Mouse (Mus musculus): ENCODE results near the gene Stx17. TPM values are rescaled to one million over a fixed set of nuclear protein-coding genes. Genes with fewer than 3 reads are reported as not detected.

Stx17 gene
- total RNA-seq, 1 experiment, result 3.9 TPM

DNA sequence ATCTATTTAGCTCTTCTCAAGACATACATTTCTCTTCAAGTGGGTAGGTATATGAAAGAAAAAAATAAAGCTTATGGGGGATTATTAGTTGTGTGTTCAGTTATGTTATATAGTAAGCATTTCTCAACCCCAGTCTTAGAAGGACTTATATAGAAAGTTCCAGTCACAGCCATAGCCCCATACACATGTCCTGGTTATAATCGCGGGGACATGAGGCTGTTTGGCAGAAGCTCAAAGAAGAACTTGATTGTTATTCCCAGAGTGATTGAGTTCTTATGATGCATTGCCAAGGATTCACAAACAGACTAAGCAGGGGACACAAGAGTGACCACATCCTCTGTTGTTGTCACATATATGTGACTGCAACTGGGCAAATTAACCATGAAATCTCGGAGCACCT, 51.0 kb downstream of the Stx17 start:
- DNase-seq (ENCODE audit: low read depth, low spot score), result no peak
- H3K4me3 ChIP-seq (ENCODE audit: insufficient read depth in 1 of 2, low read depth in 1 of 2, low read length in 2 of 2, poor library complexity in 1 of 2, severe bottlenecking in 1 of 2), result no peak overlapping the region
- H3K27ac ChIP-seq (ENCODE audit: insufficient read depth, low read depth, low read length, poor library complexity, severe bottlenecking), result no peak overlapping the region
- H3K9me3 ChIP-seq (ENCODE audit: control insufficient read depth, insufficient read depth, low read depth, low read length), result no peaks in the 10 kb centered on the region
- no peak overlapping the region for H3K9ac ChIP-seq (ENCODE audit: insufficient read depth, low read depth, low read length, poor library complexity, severe bottlenecking)
- in situ Hi-C loops (cut with MboI; ENCODE audit: low sequenced_read_pairs in 2 of 2, unreplicated experiment in 2 of 2), result no loop called here
- H3K4me1 ChIP-seq (ENCODE audit: control insufficient read depth in 2 of 2, insufficient read depth in 2 of 2, low read length in 2 of 2, poor library complexity in 1 of 2), result no peaks in the 10 kb centered on the region
- TF ChIP-seq ZC3H11A (IDR thresholded peaks at IDR 0.05; ENCODE audit: borderline replicate concordance, low read depth, low read length) (no peak), CHD2 (IDR thresholded peaks at IDR 0.05; ENCODE audit: low read depth, low read length) (no peak), ZNF384 (IDR thresholded peaks at IDR 0.05; ENCODE audit: low read depth, low read length) (no peak), HCFC1 (IDR thresholded peaks at IDR 0.05; ENCODE audit: borderline replicate concordance, insufficient read depth, low read length) (no peak), MAFK (IDR thresholded peaks at IDR 0.05; ENCODE audit: insufficient read depth, low read depth, low read length) (no peak)
- no peaks in the 10 kb centered on the region for H3K36me3 ChIP-seq (ENCODE audit: control insufficient read depth, insufficient read depth, low read length, poor library complexity, severe bottlenecking)

GRCm38 (mm10) chr4:48180922-48181321, 56.2 kb downstream of the Stx17 start:
- no peak overlapping the region for H3K4me3 ChIP-seq (ENCODE audit: insufficient read depth in 1 of 2, low read depth in 1 of 2, low read length in 2 of 2, poor library complexity in 1 of 2, severe bottlenecking in 1 of 2)

GRCm38 (mm10) chr4:48181366-48181765, 56.7 kb downstream of the Stx17 start:
- Histone ChIP-seq H3K27ac (ENCODE audit: insufficient read depth, low read depth, low read length, poor library complexity, severe bottlenecking) (no peak overlapping the region), H3K36me3 (ENCODE audit: control insufficient read depth, insufficient read depth, low read length, poor library complexity, severe bottlenecking) (no peaks in the 10 kb centered on the region), H3K9me3 (ENCODE audit: control insufficient read depth, insufficient read depth, low read depth, low read length) (no peaks in the 10 kb centered on the region), H3K9ac (ENCODE audit: insufficient read depth, low read depth, low read length, poor library complexity, severe bottlenecking) (no peak overlapping the region), H3K4me3 (ENCODE audit: insufficient read depth in 1 of 2, low read depth in 1 of 2, low read length in 2 of 2, poor library complexity in 1 of 2, severe bottlenecking in 1 of 2) (no peak overlapping the region), H3K4me1 (ENCODE audit: control insufficient read depth in 2 of 2, insufficient read depth in 2 of 2, low read length in 2 of 2, poor library complexity in 1 of 2) (no peaks in the 10 kb centered on the region)
- TF ChIP-seq HCFC1 (IDR thresholded peaks at IDR 0.05; ENCODE audit: borderline replicate concordance, insufficient read depth, low read length) (no peak), MAFK (IDR thresholded peaks at IDR 0.05; ENCODE audit: insufficient read depth, low read depth, low read length) (no peak), ZC3H11A (IDR thresholded peaks at IDR 0.05; ENCODE audit: borderline replicate concordance, low read depth, low read length) (no peak), CHD2 (IDR thresholded peaks at IDR 0.05; ENCODE audit: low read depth, low read length) (no peak), ZNF384 (IDR thresholded peaks at IDR 0.05; ENCODE audit: low read depth, low read length) (no peak)
- no peak for DNase-seq (ENCODE audit: low read depth, low spot score)
- in situ Hi-C loops (cut with MboI; ENCODE audit: low sequenced_read_pairs in 2 of 2, unreplicated experiment in 2 of 2), result no loop called here

More at GRCm38 (mm10) chr4:48180922-48181321, 56.2 kb downstream of the Stx17 start:
- H3K36me3 ChIP-seq (ENCODE audit: control insufficient read depth, insufficient read depth, low read length, poor library complexity, severe bottlenecking), result no peaks in the 10 kb centered on the region
- H3K4me1 ChIP-seq (ENCODE audit: control insufficient read depth in 2 of 2, insufficient read depth in 2 of 2, low read length in 2 of 2, poor library complexity in 1 of 2), result no peaks in the 10 kb centered on the region
- TF ChIP-seq CHD2 (IDR thresholded peaks at IDR 0.05; ENCODE audit: low read depth, low read length) (no peak), ZC3H11A (IDR thresholded peaks at IDR 0.05; ENCODE audit: borderline replicate concordance, low read depth, low read length) (no peak), ZNF384 (IDR thresholded peaks at IDR 0.05; ENCODE audit: low read depth, low read length) (no peak), MAFK (IDR thresholded peaks at IDR 0.05; ENCODE audit: insufficient read depth, low read depth, low read length) (no peak), HCFC1 (IDR thresholded peaks at IDR 0.05; ENCODE audit: borderline replicate concordance, insufficient read depth, low read length) (no peak)
- no peak for DNase-seq (ENCODE audit: low read depth, low spot score)
- H3K9ac ChIP-seq (ENCODE audit: insufficient read depth, low read depth, low read length, poor library complexity, severe bottlenecking), result no peak overlapping the region
- in situ Hi-C loops (cut with MboI; ENCODE audit: low sequenced_read_pairs in 2 of 2, unreplicated experiment in 2 of 2), result no loop called here
- H3K27ac ChIP-seq (ENCODE audit: insufficient read depth, low read depth, low read length, poor library complexity, severe bottlenecking), result no peak overlapping the region
- H3K9me3 ChIP-seq (ENCODE audit: control insufficient read depth, insufficient read depth, low read depth, low read length), result no peaks in the 10 kb centered on the region

DNA sequence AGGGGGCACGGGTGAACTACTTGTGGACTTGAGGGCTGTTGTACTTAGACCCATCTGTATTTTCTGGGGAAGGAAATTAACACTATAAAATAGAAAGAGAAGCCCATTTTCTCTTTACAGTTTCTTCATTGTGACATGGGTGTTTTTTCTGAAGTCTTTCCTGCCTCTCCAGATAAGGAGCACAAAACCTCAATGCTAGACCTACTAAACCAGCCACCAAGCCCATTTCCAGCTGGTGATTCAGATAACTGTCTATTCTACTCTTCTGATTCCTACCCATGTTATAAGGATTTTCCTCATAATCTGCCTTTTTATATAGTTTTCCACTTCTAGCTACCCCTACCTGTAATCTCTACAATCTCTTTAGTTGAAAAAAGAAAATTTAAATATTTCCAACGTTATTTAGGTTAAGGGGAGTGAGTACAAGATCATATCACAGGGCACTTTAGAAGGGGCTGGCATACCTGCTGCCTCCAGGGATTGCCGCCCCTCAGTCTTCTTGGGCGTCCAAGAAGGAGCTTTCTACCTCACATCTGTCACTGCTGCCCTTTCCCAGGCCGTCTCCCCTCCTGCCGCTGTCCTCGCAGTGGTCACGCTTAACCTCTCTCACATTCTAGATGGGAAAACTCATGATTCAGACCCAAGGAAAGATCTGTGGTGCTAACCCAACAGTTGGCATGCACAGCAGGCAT, 57.5 kb downstream of the Stx17 start:
- Histone ChIP-seq H3K4me1 (ENCODE audit: control insufficient read depth in 2 of 2, insufficient read depth in 2 of 2, low read length in 2 of 2, poor library complexity in 1 of 2) (no peaks in the 10 kb centered on the region), H3K27ac (ENCODE audit: insufficient read depth, low read depth, low read length, poor library complexity, severe bottlenecking) (no peak overlapping the region), H3K4me3 (ENCODE audit: insufficient read depth in 1 of 2, low read depth in 1 of 2, low read length in 2 of 2, poor library complexity in 1 of 2, severe bottlenecking in 1 of 2) (no peak overlapping the region), H3K9ac (ENCODE audit: insufficient read depth, low read depth, low read length, poor library complexity, severe bottlenecking) (no peak overlapping the region), H3K36me3 (ENCODE audit: control insufficient read depth, insufficient read depth, low read length, poor library complexity, severe bottlenecking) (no peaks in the 10 kb centered on the region), H3K9me3 (ENCODE audit: control insufficient read depth, insufficient read depth, low read depth, low read length) (no peaks in the 10 kb centered on the region)
- in situ Hi-C loops (cut with MboI; ENCODE audit: low sequenced_read_pairs in 2 of 2, unreplicated experiment in 2 of 2), result no loop called here
- no peak for DNase-seq (ENCODE audit: low read depth, low spot score)
- TF ChIP-seq CHD2 (IDR thresholded peaks at IDR 0.05; ENCODE audit: low read depth, low read length) (no peak), ZNF384 (IDR thresholded peaks at IDR 0.05; ENCODE audit: low read depth, low read length) (no peak), HCFC1 (IDR thresholded peaks at IDR 0.05; ENCODE audit: borderline replicate concordance, insufficient read depth, low read length) (no peak), MAFK (IDR thresholded peaks at IDR 0.05; ENCODE audit: insufficient read depth, low read depth, low read length) (no peak), ZC3H11A (IDR thresholded peaks at IDR 0.05; ENCODE audit: borderline replicate concordance, low read depth, low read length) (no peak)
